Mouse (Mus musculus) cerebellum, adult 2 months (tissue): ENCODE data around the gene Pusl1.

Experiments used
- CTCF ChIP-seq: fragments of 200-500 bp; IDR thresholded peaks from 2 replicates; pipeline ENCODE4 v1.5.1; 2011; ENCODE audit warnings: low read depth, mild to moderate bottlenecking, control low read depth, low read length, moderate library complexity, borderline replicate concordance; ENCODE audit not compliant: insufficient read depth
- POLR2A ChIP-seq: fragments of 200-500 bp; IDR thresholded peaks from 2 replicates; pipeline ENCODE4 v1.6.1; 2011; ENCODE audit warnings: low read length, control low read depth, borderline replicate concordance; ENCODE audit not compliant: insufficient read depth

DNA sequence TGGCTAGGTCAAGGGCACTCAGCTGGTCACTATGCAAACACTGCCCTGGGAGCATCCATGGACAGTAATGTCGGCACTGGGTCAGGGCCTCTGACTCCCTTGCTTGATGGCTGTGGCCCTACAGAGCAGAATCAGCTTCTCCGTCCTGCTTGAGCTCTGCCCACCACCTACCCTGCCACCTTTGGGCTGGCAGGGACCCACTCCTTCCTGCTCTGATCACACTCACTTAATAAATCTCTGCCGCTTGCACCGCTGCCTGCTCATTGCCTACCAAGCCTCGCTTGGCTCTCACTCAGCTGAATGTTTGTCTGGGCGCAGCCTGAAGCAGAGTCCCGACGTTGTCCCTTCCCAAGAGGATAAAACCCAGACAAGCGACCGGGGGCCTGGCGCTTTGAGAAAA lies 15.4 kb upstream of the Pusl1 start:
- TF ChIP-seq CTCF: no peak
- no peak for TF ChIP-seq POLR2A
